Mouse (Mus musculus): Measurements from ENCODE around the gene Dgcr8. TPM values are rescaled to one million over a fixed set of nuclear protein-coding genes. Genes with fewer than 3 reads are reported as not detected.
A peak's percentile ranks its signal among the peaks of the same experiment; 100 is the strongest.

The Dgcr8 gene
- polyA plus RNA-seq, 1 experiment from 2014 or later, result 29.0 TPM

GRCm38 (mm10) chr16:18247521-18248399 lies 41.3 kb downstream of the Dgcr8 start:
- H3K4me3 ChIP-seq (ENCODE audit: low read depth, low read length), result peak overlapping the region; percentile 98
- peak overlapping the region; percentile 89 for H3K4me2 ChIP-seq
- no peaks in the 10 kb centered on the region for H3K27me3 ChIP-seq (replicated peaks; ENCODE audit: control insufficient read depth, insufficient read depth, low read length)
- ATAC-seq (replicated peaks; ENCODE audit: low FRiP score) (no peak), DNase-seq (ENCODE audit: low spot score) (no peak)
- WGBS, result under 1% methylated on average over 33 of the region's 33 CpGs
- H3K9ac ChIP-seq (ENCODE audit: low read depth, low read length), result peak overlapping the region; percentile 98
- H3K9me3 ChIP-seq (ENCODE audit: control insufficient read depth, low read length), result no peaks in the 10 kb centered on the region
- peaks cover 25% of the 10 kb centered on the region for H3K4me1 ChIP-seq (replicated peaks; ENCODE audit: control insufficient read depth, insufficient read depth, low read length)
- H3K27ac ChIP-seq (ENCODE audit: low read depth, low read length), result peak overlapping the region; percentile 92
- peaks cover 61% of the 10 kb centered on the region for H3K36me3 ChIP-seq (ENCODE audit: control insufficient read depth, insufficient read depth, low read length)

GRCm38 (mm10) chr16:18241581-18241980 lies 47.5 kb downstream of the Dgcr8 start:
- WGBS, result 92% methylated on average over 10 of the region's 10 CpGs
- ATAC-seq (replicated peaks; ENCODE audit: low FRiP score) (no peak), DNase-seq (ENCODE audit: low spot score) (no peak)
- peaks cover 80% of the 10 kb centered on the region for H3K36me3 ChIP-seq (ENCODE audit: control insufficient read depth, insufficient read depth, low read length)
- peaks cover 2% of the 10 kb centered on the region; the same call in 1 of the 2 replicates for H3K4me1 ChIP-seq (replicated peaks; ENCODE audit: control insufficient read depth, insufficient read depth, low read length)
- H3K9ac ChIP-seq (ENCODE audit: low read depth, low read length), result no peak overlapping the region
- no peak overlapping the region for H3K4me2 ChIP-seq
- no peak overlapping the region for H3K4me3 ChIP-seq (ENCODE audit: low read depth, low read length)
- H3K27ac ChIP-seq (ENCODE audit: low read depth, low read length), result no peak overlapping the region
- no peaks in the 10 kb centered on the region for H3K9me3 ChIP-seq (ENCODE audit: control insufficient read depth, low read length)
- H3K27me3 ChIP-seq (replicated peaks; ENCODE audit: control insufficient read depth, insufficient read depth, low read length), result no peaks in the 10 kb centered on the region

GRCm38 (mm10) chr16:18236676-18237501 lies 52.2 kb downstream of the Dgcr8 start:
- no peak overlapping the region for H3K27ac ChIP-seq (ENCODE audit: low read depth, low read length)
- peaks cover 34% of the 10 kb centered on the region for H3K36me3 ChIP-seq (ENCODE audit: control insufficient read depth, insufficient read depth, low read length)
- no peak overlapping the region for H3K9ac ChIP-seq (ENCODE audit: low read depth, low read length)
- DNase-seq (ENCODE audit: low spot score), result no peak
- no peak overlapping the region for H3K4me2 ChIP-seq
- ATAC-seq (replicated peaks; ENCODE audit: low FRiP score), result no peak
- no peaks in the 10 kb centered on the region for H3K9me3 ChIP-seq (ENCODE audit: control insufficient read depth, low read length)
- H3K4me3 ChIP-seq (ENCODE audit: low read depth, low read length), result no peak overlapping the region
- WGBS, result 73% methylated on average over 7 of the region's 7 CpGs
- peaks cover 6% of the 10 kb centered on the region; the same call in 1 of the 2 replicates for H3K27me3 ChIP-seq (replicated peaks; ENCODE audit: control insufficient read depth, insufficient read depth, low read length)
- peaks cover 12% of the 10 kb centered on the region for H3K4me1 ChIP-seq (replicated peaks; ENCODE audit: control insufficient read depth, insufficient read depth, low read length)

- peak; percentile 33; the same call in 1 of the 2 replicates for ATAC-seq (replicated peaks; ENCODE audit: low FRiP score)
- Histone ChIP-seq H3K4me2 (peak overlapping the region; percentile 88), H3K4me3 (ENCODE audit: low read depth, low read length) (peak overlapping the region; percentile 79), H3K27me3 (replicated peaks; ENCODE audit: control insufficient read depth, insufficient read depth, low read length) (peaks cover 6% of the 10 kb centered on the region; the same call in 1 of the 2 replicates), H3K9me3 (ENCODE audit: control insufficient read depth, low read length) (no peaks in the 10 kb centered on the region), H3K27ac (ENCODE audit: low read depth, low read length) (peak overlapping the region; percentile 63), H3K9ac (ENCODE audit: low read depth, low read length) (peak overlapping the region; percentile 72), H3K4me1 (replicated peaks; ENCODE audit: control insufficient read depth, insufficient read depth, low read length) (peaks cover 12% of the 10 kb centered on the region), H3K36me3 (ENCODE audit: control insufficient read depth, insufficient read depth, low read length) (peaks cover 20% of the 10 kb centered on the region)
- DNase-seq (ENCODE audit: low spot score), result peak; percentile 73
- 8% methylated on average over 19 of the region's 19 CpGs for WGBS
Observed at GRCm38 (mm10) chr16:18235389-18236065, 53.5 kb downstream of the Dgcr8 start.

GRCm38 (mm10) chr16:18234671-18235388 lies 54.2 kb downstream of the Dgcr8 start, which contains the start of gene Zdhhc8:
Gene Zdhhc8, minus strand, starts transcription at chr16:18235136.
- Histone ChIP-seq H3K27me3 (replicated peaks; ENCODE audit: control insufficient read depth, insufficient read depth, low read length) (peaks cover 6% of the 10 kb centered on the region; the same call in 1 of the 2 replicates), H3K4me1 (replicated peaks; ENCODE audit: control insufficient read depth, insufficient read depth, low read length) (peaks cover 12% of the 10 kb centered on the region), H3K9me3 (ENCODE audit: control insufficient read depth, low read length) (no peaks in the 10 kb centered on the region), H3K36me3 (ENCODE audit: control insufficient read depth, insufficient read depth, low read length) (peaks cover 14% of the 10 kb centered on the region), H3K4me2 (peak within 1 kb of the TSS; percentile 88), H3K4me3 (ENCODE audit: low read depth, low read length) (peak within 1 kb of the TSS; percentile 79), H3K9ac (ENCODE audit: low read depth, low read length) (peak within 1 kb of the TSS; percentile 72), H3K27ac (ENCODE audit: low read depth, low read length) (peak within 1 kb of the TSS; percentile 63)
- DNase-seq (ENCODE audit: low spot score) (no peak), ATAC-seq (replicated peaks; ENCODE audit: low FRiP score) (peak; percentile 60)
- under 1% methylated on average over 61 of the region's 79 CpGs for WGBS

- H3K27me3 ChIP-seq (replicated peaks; ENCODE audit: control insufficient read depth, insufficient read depth, low read length), result peaks cover 6% of the 10 kb centered on the region; the same call in 1 of the 2 replicates
- peak overlapping the region; percentile 79 for H3K4me3 ChIP-seq (ENCODE audit: low read depth, low read length)
- peaks cover 10% of the 10 kb centered on the region for H3K36me3 ChIP-seq (ENCODE audit: control insufficient read depth, insufficient read depth, low read length)
- H3K27ac ChIP-seq (ENCODE audit: low read depth, low read length), result no peak overlapping the region
- H3K9me3 ChIP-seq (ENCODE audit: control insufficient read depth, low read length), result no peaks in the 10 kb centered on the region
- DNase-seq (ENCODE audit: low spot score) (peak; percentile 54), ATAC-seq (replicated peaks; ENCODE audit: low FRiP score) (no peak)
- peaks cover 12% of the 10 kb centered on the region for H3K4me1 ChIP-seq (replicated peaks; ENCODE audit: control insufficient read depth, insufficient read depth, low read length)
- 23% methylated on average over 13 of the region's 13 CpGs for WGBS
- peak overlapping the region; percentile 72 for H3K9ac ChIP-seq (ENCODE audit: low read depth, low read length)
- peak overlapping the region; percentile 88 for H3K4me2 ChIP-seq
Observed at GRCm38 (mm10) chr16:18233919-18234670, 55.0 kb downstream of the Dgcr8 start.

GRCm38 (mm10) chr16:18233451-18233850 lies 55.6 kb downstream of the Dgcr8 start:
- Histone ChIP-seq H3K4me2 (no peak overlapping the region), H3K4me3 (ENCODE audit: low read depth, low read length) (no peak overlapping the region), H3K9me3 (ENCODE audit: control insufficient read depth, low read length) (no peaks in the 10 kb centered on the region), H3K27ac (ENCODE audit: low read depth, low read length) (no peak overlapping the region), H3K36me3 (ENCODE audit: control insufficient read depth, insufficient read depth, low read length) (peaks cover 5% of the 10 kb centered on the region; the same call in 1 of the 2 replicates), H3K4me1 (replicated peaks; ENCODE audit: control insufficient read depth, insufficient read depth, low read length) (peaks cover 12% of the 10 kb centered on the region), H3K9ac (ENCODE audit: low read depth, low read length) (no peak overlapping the region), H3K27me3 (replicated peaks; ENCODE audit: control insufficient read depth, insufficient read depth, low read length) (peaks cover 6% of the 10 kb centered on the region; the same call in 1 of the 2 replicates)
- ATAC-seq (replicated peaks; ENCODE audit: low FRiP score) (no peak), DNase-seq (ENCODE audit: low spot score) (no peak)
- WGBS, result 30% methylated on average over 1 of the region's 1 CpGs
